Mouse (Mus musculus) megakaryocyte-erythroid progenitor cell, adult 5-6 weeks (primary cell): ENCODE data around the gene Nop16. TPM values are rescaled to one million over a fixed set of nuclear protein-coding genes. Genes with fewer than 3 reads are reported as not detected.
"Not testable (repeated sequence)": the region's sequence is repeated elsewhere in the genome, so short reads cannot be mapped to it uniquely, and the experiment has no call there.

ENCODE experiments used
- ATAC-seq: replicated peaks from 2 replicates; pipeline ENCODE4 v1.8.0; 2016; ENCODE audit warnings: mild to moderate bottlenecking, inconsistent platforms; ENCODE audit not compliant: severe bottlenecking, poor library complexity, low FRiP score, low TSS enrichment
- total RNA-seq, 2 experiments: library from RNA; stranded (forward) in 1 of 2; stranded (reverse) in 1 of 2; fragments of 200-1000, 215-1000 nt in 1 of 2; fragments of >200 nt in 1 of 2; fragmentation: Nextera tagmentation in 1 of 2; gene quantifications; 2 replicates each; pipeline ENCODE4 v1.2.3; 2014 to 2017

Nop16 gene
- total RNA-seq (2014; fragmentation: Nextera tagmentation) (57.6 and 76.1 TPM in 2 replicates), total RNA-seq (2017) (66.3 and 124 TPM in 2 replicates)

DNA sequence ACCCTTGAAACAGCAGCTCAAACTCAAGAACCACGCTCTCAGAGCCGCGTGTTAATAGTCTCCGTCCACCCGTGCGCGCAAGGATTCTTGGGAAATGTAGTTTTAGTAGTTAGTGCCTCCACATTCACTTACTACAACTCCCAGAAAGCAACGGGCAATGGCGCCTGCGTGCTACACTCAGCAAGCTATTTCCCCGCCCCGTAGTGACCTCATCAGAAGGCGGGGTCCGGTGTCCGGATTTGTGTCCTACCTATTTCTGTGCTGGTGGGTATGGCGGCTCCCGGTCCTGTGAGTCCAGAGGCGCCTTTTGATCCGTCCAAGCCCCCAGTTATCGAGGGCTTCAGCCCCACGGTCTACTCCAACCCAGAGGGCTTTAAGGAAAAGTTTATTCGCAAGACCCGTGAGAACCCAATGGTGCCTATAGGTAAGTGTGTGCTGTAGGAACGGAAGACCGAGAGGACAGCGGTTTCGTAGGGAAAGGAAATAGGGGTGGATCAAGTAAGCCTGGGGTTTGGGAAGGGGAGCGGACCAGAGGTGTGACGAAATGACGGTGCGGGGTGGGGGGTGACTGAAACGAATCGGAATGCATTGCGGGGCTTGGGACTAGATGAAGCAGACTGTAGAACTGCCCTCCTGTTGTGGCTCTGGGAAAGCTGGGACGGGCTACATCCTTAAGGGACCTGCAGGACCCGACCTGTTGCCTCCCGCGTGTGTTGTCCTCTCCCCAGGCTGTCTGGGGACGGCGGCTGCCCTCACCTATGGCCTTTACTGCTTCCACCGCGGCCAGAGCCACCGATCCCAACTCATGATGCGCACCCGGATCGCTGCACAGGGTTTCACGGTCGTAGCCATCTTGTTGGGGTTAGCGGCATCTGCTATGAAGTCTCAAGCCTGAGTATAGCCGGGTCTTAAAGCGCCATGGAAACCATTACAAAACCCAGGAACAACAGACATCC is at the start of gene Nop16, which contains the start of gene Higd2a:
Nop16 (minus strand) TSS at position 95 of the 956 bp plus-strand sequence.
Higd2a (plus strand) TSS at position 212 of the 956 bp plus-strand sequence.
- peak; percentile 92 for ATAC-seq

DNA sequence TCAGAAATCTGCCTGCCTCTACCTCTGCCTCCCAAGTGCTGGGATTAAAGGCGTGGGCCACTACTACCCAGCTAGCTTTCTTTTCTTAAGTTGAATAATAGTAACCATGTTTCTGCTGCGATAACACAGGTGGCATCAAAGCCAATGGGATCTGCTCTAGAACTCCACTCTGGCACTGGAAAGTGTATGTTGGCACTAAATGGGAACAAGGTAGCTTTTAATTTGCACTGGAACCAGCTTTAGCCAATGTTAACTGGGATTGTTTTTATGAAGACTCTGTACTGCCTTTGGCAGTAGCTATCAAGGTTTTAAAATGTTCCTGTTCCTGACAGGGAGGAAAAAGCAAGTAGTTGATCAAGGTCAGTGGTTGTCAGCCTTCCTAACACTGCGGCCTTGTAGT is 45.1 kb upstream of the Nop16 start:
- ATAC-seq: no peak

DNA sequence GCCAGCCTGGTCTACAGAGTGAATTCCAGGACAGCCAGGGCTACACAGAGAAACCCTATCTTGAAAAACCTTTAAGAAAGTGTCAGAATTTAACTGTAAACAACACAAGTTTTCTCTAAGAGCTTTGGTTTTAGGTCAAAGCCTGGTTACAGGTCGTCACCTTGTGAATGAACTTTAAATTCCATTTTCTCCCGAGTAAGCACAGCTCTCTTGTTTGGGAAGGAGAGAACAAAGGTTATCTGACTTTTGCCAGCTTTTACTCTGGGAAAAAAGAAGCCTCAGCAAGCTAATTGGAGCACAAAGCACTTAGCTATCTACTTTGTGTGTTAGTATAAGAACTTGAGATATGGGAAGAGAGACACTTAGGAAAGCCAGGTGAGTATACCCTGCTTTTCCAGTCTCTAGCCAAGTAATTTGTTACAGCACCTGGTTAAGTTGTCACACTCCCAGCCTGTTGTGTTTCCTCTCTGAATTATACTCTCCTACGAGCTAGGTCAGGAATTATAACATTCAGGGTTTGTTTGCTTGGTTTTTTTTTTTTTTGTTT is 42.9 kb upstream of the Nop16 start:
- ATAC-seq: no peak

DNA sequence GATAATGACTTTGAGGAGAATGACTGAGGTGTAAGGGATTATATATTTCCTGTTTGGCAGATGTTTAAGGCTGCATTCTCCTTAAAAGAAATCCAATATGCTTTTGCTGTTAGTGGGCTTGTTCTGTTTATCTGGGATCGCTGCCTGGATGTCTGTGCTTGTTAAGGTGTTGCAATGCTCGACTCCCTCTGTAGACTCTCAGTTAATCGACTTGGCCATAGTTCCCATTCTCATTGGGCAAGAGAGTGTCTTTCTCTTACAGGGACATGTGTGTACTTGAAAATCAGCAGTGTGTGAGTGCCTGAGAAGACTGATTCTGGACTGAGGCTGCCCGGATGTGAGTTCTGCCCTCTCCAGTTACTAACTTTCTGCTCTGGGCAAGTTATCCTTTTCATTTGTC is 39.2 kb upstream of the Nop16 start:
- no peak for ATAC-seq

DNA sequence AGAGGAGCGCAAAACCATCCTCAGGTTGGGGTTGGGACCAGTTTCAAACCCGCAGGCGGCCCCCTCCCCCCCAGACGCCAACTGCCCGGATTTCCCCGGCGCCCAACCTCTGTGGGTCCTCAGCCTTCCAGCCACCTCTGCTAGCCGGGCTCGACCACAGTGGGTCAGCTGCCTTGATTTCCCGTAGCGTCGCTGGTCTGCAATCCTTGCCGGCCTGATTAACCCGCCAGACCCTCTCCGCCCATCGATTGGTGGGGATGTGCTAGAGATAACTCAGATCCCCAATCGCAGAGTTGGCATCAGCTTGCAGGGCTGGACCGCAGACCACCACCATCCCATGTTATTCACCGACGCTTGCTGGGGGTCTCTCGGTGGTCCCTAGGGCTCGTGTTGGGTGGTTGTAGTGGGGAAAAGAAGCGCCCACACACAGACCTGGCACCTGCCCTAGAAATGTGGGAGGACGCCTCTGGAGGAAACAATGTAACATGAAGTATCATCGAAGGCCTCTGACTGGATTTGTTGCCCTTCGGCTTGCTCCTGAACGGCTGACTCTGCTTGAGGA is 32.2 kb upstream of the Nop16 start:
- ATAC-seq: peak; percentile 43

DNA sequence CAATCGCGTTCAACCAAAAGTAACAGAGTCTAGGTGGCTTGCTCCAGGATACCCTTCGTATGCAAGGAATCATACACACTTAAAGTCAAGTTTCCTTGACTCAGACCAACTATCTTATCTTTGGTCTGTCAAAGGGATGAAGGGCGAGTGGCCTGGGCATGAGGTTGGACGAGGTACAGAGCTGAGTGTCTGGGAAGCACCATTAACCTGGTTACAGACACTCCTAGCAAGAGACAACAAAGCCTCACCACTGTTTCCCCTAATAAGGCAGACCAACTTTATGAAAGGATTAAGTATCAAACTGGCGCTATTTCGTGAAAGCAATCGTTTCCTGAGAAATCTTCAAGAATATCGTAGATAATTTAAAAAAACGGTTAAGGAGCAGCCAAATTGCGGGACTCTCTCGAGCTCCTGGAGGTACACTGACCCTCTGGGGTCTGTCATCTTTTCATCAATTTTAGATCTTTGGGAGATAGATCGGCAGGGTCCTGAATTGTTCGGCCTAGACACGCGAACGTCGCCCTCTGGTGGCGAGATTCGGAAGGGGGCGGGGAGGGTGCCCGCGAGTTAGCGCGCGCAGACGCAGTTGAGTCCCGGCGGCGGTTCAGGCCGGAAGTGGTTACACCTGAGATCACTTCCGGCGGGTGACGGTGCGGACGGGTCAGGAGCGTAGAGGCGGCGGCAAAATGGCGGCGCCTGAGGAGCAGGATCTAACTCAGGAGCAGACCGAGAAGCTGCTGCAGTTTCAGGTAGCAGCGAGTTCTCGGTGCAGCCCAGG is 31.5 kb upstream of the Nop16 start, which contains the start of gene Faf2:
Faf2 (plus strand) TSS at position 630 of the 778 bp plus-strand sequence.
- peak; percentile 96 for ATAC-seq

DNA sequence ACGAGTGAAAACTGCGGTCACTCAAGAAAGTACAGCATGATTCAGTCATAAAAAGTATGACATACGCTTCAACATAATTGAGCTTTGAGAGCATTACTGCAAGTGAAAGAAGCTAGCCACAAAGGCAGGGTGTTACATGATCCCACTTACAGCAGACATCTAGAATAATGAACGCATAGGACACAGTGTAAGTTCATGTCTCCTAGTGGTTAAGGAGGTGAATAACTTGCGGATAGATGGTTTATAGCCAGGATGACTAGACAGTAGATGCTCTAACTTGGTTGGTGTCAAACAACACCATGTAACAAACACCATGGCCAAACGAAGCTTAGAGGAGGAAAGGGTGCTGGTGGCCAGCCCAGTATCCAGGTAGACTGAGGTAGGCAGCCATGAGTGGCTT is 27.1 kb upstream of the Nop16 start:
- peak; percentile 61; the same call in 1 of the 2 replicates for ATAC-seq

DNA sequence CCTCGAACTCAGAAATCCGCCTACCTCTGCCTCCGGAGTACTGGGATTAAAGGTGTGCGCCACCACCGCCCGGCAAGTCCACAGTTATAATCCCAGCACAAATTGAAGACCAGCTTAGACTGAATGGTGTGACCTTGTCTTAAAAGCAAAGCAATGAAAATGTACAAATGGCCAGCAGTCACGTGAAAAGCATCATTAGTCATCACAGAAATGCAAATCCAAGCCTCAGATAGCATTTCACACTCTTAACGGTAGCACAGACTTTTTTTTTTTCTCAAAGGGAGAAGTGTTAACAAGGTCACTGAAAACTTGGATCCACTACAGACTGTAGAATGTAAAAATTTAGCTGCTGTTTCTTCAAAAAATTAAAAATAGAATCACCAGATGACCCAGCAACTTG is 26.4 kb upstream of the Nop16 start:
- no peak for ATAC-seq

DNA sequence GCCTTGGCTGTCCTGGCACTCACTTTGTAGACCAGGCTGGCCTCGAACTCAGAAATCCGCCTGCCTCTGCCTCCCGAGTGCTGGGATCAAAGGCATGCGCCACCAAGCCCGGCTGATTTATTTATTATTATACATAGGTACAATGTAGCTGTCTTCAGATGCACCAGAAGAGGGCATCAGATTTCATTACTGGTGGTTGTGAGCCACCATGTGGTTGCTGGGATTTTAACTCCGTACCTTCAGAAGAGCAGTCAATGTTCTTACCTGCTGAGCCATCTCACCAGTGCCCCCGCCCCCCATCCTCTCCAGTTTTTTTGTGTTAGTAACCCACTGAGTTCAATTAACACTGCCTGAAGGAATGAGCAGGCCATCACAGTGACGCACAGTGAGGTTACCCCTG is 23.3 kb upstream of the Nop16 start:
- not testable (repeated sequence) for ATAC-seq

DNA sequence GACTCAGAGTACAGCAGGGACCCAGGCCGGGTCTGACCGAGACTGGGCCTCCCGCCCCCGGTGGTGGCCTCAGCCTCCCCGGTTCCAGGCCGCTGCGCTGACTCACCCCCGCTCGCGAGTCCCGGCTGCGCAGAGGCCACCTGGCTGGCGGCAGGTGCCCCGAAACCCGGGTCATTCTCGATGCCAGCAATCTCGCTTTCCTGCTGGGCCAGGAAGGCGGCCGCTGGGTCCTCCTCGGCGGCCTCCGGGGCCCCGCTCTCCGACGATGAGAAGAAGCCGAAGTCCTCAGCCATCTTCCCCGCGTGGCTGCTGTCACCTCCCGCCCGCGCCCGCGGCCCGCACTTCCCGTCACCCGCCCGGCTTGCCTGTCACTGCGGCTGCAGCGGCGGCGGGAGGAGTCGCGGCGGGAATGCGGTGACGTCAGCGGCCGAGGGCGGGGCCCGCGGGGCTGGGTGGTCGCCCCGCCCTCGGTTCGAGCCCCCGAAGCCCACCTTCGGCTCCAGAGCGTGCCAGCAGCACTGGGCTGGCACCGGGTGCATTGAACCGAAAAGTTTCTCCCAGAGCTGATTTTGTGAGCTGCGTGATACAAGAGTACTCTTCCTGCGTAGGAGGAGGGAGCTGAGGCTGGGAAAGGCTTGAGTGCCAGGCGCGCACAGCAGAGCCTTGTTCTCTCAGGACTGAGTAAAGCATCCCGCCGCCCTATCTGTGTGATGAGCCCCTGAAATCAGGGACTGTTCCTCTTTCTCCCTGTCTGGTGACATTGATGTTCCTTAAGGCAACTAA is 21.3 kb upstream of the Nop16 start, which contains the start of gene Cltb:
Cltb (minus strand) TSS at position 373 of the 783 bp plus-strand sequence.
- peak; percentile 38 for ATAC-seq

DNA sequence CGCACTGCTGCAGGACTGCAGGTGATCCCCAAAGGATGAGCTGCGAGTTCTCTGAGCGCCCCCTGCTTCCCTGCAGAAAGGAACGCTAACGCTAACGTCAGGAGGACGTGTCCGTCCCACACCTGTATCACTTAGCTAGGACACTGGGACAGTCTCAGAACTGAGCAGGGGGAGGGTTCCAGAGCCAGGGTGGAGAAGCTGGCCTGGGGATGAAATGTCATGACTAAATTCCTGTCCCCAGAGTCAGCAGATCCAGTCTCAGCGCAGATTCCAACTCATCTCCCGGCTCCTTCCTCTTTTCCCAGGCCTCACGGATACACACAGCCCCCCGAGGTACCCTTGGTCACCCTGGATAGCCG is 20.7 kb upstream of the Nop16 start:
- peak; percentile 9; the same call in 1 of the 2 replicates for ATAC-seq

DNA sequence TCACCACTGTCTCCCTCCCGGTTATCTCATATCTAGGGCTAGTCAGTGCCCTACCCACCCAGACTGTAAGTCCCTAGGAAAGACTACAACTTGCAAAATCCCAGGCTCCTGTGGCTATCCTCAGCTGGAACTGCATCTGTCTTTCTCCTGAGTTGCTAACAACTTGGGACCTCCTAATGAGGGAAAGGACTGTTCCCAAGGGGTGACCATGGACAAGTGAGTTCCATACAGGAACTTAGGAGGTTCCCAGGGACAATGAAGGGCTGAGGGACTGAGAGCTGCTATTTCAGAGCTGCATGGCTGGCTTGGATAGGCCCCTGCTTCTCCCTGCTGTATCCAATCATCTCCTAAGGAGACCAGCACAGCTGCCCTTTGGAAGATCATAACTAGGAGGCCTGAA is 19.4 kb upstream of the Nop16 start:
- ATAC-seq: no peak

DNA sequence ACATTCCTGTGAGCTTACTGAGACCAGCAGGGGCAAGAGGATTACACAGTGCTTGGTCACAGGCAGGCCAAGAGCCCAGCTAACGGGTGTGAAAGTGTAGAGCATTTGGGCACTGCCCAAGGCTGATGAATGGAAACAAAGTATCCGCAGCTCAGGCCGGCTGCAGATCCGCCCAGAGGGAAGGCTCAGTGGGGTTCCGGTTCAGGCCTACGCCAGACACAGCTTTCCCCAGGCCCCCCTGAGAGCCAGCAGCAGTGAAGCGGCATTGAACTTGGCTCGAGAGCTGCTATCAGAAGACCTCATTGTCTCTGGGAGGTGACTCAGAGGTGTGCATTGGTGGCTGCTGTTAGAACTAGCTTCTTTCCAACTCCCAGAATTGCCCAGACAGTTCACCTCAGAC is 18.8 kb upstream of the Nop16 start:
- no peak for ATAC-seq

DNA sequence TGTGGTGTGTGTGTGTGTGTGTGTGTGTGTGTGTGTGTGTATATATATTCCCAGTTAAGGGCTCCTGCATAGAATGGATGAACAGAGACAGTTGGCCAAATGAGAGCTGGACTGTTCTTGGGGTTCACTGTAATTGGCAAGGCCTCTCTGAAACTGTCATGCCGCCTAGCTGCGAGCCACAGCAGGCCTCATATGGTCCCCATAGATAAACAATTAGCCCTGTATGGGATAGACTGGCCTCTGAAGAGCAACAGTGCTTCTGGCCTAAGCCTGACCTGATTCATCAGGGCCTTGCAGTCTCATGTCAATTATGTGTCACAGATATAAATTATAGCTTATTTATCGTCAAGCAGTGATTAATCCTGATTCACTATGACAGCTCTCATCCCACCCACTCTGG is 18.1 kb upstream of the Nop16 start:
- ATAC-seq: peak; percentile 43

DNA sequence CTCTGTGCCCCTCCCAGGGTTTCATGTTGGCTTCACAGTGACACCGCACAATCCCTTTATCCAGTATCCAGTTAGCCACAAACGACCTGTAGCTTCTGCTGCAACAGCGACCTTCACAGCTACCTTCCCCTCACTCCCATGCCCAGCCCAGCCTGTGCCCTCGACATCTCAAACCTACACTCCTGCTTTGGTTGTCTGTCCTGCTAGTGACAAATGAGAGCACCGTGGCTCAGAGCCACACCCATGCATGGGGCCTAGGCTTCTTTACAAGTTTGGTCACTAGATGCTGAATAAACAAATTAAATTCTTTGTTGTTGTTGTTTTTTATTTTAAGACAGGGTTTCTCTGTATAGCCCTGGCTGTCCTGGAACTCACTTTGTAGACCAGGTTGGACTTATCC is 17.3 kb upstream of the Nop16 start:
- no peak for ATAC-seq

DNA sequence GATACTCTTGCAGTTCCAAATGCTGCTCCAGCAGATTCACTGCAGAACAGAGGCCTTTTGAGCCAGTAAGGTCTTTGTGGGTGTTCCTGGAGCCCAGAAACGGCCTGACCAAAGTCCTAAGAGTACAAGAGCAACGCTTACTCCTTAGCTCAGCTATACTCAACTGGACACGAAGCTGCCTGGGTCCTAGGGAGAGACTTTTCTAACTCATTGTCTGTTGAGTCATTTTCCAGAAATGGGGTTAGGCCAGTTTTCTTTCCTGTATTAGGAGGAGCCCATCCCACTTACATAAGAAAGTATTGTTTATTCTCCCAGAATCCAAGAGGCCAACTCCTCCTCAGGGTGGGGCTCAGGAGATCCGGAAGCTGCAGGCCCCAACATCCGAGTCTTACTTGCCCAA is 15.5 kb upstream of the Nop16 start:
- ATAC-seq: no peak

DNA sequence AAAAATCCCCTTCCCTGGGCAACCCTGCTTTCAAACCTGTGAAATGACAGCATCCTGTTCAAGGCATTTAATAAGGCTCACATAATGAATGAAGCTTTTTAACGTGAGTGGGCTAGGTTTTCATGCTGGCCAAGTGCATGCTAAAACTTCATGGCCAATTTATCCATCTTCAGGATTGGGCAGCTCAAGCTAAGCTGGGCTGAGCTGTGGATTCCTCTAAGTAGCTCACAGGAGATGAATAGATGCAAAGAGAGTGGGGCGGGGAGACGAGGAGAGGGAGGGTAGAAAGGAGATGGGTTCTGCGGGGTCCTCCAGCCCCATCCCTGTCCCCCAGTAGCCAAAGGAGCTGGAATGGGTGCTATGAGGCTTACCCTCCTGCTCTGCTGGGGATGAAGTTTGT is 14.3 kb upstream of the Nop16 start:
- no peak for ATAC-seq

DNA sequence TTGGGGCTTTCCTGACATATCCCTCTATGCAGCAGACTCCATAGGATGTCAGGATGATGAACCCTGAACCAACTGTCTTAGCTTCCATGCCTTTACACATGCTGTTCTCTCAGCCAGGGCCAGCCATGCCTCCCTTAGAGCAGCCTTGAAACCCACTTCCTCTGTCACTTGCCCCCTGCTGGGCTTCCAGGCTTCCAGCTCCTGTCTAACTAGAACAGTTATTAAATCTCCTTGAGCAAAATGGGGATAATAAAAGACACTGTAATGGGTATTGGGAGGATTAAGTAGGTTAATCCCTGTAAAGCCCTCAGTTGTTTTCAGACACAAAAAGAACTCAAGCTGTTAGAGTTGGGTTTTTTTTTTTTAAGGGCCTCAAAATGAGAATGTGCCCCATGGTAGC is 13.6 kb upstream of the Nop16 start:
- ATAC-seq: no peak

DNA sequence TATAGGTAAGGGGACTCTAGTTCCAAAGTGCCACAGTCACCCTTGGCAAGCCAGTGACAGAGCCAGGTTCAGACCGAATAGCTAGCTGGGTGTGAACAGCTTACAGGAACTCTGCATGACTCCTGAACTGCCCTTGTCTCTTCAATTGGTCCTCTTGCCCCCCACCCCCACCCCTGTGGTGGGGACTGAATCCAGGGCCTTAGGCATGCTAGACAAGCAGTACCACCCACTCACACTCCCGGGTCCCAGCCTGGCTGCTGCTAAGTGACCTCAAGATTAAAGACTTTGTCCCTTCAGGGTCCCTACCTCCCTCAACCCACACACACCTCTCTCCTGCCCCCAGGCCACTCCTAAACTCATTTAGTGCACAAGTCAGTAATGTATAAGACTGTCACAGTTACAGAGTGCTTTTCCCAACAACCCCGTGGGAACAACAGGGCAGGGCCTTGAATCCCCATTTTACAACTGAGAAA is 12.8 kb upstream of the Nop16 start:
- ATAC-seq: no peak
